Mouse (Mus musculus) urinary bladder, postnatal 4 days (tissue): ENCODE results near the gene Marcksl1.

Experiments
- DNase-seq, 2 experiments: peaks; one replicate each; pipeline ENCODE4 v3.0.0; 2021 to 2022; ENCODE audit warnings: low spot score in 2 of 2

The Marcksl1 gene

GRCm38 (mm10) chr4:129556532-129557223 is 43.3 kb downstream of the Marcksl1 start:
- peak; percentile 87 to 94 for DNase-seq

- DNase-seq, result no peak
Measured at GRCm38 (mm10) chr4:129557256-129557808, 44.0 kb downstream of the Marcksl1 start.

- DNase-seq, result no peak
Measured at GRCm38 (mm10) chr4:129558321-129558955, 45.1 kb downstream of the Marcksl1 start.

- no peak for DNase-seq
Measured at GRCm38 (mm10) chr4:129561184-129561583, 47.8 kb downstream of the Marcksl1 start.

GRCm38 (mm10) chr4:129563718-129564117 is 50.3 kb downstream of the Marcksl1 start:
- DNase-seq, result no peak

- DNase-seq, result no peak
Measured at GRCm38 (mm10) chr4:129565139-129565538, 51.8 kb downstream of the Marcksl1 start.
